In the genomic region with DNA sequence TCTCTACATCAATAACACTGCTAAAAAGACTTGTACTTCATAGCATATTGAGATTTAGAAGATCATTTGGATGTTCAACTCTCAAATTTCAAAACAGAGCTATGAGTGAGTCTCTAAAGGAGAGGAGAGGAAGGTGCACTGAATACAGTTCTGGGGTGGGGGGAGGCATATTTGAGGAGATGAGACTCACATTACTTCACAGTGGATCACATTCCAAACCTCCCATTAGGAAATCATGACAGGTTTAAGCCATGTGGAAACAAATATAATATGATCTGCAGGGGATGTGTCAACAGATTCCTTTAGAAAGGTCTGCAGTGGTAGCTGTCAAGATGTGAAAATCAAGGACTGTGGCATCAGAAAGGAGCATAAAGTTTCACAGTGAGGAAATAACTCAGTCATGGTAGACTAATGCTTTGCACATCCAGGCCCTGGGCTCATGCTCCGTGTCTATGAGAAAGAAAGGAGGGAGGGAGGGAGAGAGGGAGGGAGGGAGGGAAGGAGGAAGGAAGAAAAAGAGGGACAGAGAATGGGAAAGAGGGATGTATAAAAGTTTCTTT, we compare ENCODE assay signal across 25 mouse cellular contexts.
DNase-seq lines count a peak whose midpoint lies in the region; ATAC-seq and TF ChIP-seq lines count a peak whose summit lies in the region.
"Had no signal": no experiment of that assay in that cellular context is flagged by ENCODE, and none has a peak within 500 bp of the region (broad histone marks: within the 10 kb centered on the region; RNA-seq: fewer than 3 reads in every experiment).

No protein-coding gene starts in this region.

- no peaks in the 10 kb centered on the region for H3K36me3 ChIP-seq in kidney, embryonic 15.5 days
- H3K36me3 ChIP-seq in kidney, postnatal 0 days (ENCODE audit: insufficient read depth, low read length): no peaks in the 10 kb centered on the region
- H3K36me3 ChIP-seq: embryonic facial prominence, embryonic 12.5 days; embryonic facial prominence, embryonic 15.5 days; forebrain, embryonic 10.5 days; forebrain, embryonic 12.5 days had no signal

- no peaks in the 10 kb centered on the region for H3K4me1 ChIP-seq in kidney, embryonic 15.5 days
- H3K4me1 ChIP-seq in kidney, postnatal 0 days (replicated peaks; ENCODE audit: insufficient read depth, low read length): no peaks in the 10 kb centered on the region
- H3K4me1 ChIP-seq: embryonic facial prominence, embryonic 12.5 days; embryonic facial prominence, embryonic 15.5 days; forebrain, embryonic 10.5 days; forebrain, embryonic 12.5 days had no signal

- no peaks in the 10 kb centered on the region for H3K27me3 ChIP-seq in kidney, embryonic 15.5 days
- H3K27me3 ChIP-seq in kidney, postnatal 0 days (ENCODE audit: insufficient read depth, low read length): no peaks in the 10 kb centered on the region
- H3K27me3 ChIP-seq: embryonic facial prominence, embryonic 12.5 days; embryonic facial prominence, embryonic 15.5 days; forebrain, embryonic 12.5 days had no signal

- ATAC-seq in kidney, embryonic 15.5 days (replicated peaks; ENCODE audit: low FRiP score): peak; percentile 93
- ATAC-seq in kidney, postnatal 0 days (replicated peaks; ENCODE audit: low FRiP score, low read depth): peak; percentile 61
- ATAC-seq: forebrain, embryonic 14.5 days; forebrain, embryonic 16.5 days had no signal

- H3K9me3 ChIP-seq in kidney, embryonic 15.5 days (replicated peaks): no peaks in the 10 kb centered on the region
- H3K9me3 ChIP-seq in kidney, postnatal 0 days (replicated peaks; ENCODE audit: low read length): no peaks in the 10 kb centered on the region
- H3K9me3 ChIP-seq: embryonic facial prominence, embryonic 12.5 days; embryonic facial prominence, embryonic 15.5 days; forebrain, embryonic 10.5 days; forebrain, embryonic 12.5 days had no signal

- no peak overlapping the region for H3K4me3 ChIP-seq in gastrocnemius, adult 2 months
- no peak overlapping the region for H3K4me3 ChIP-seq in kidney, embryonic 15.5 days (replicated peaks)
- H3K4me3 ChIP-seq in kidney, postnatal 0 days (replicated peaks; ENCODE audit: low read depth, low read length): no peak overlapping the region
- H3K4me3 ChIP-seq: embryonic facial prominence, embryonic 12.5 days; embryonic facial prominence, embryonic 15.5 days; erythroblast, embryonic 14.5 days; forebrain, embryonic 10.5 days; forebrain, embryonic 12.5 days had no signal

- no peak overlapping the region for H3K9ac ChIP-seq in kidney, embryonic 15.5 days
- H3K9ac ChIP-seq in kidney, postnatal 0 days (ENCODE audit: low read depth, low read length): no peak overlapping the region
- H3K9ac ChIP-seq: embryonic facial prominence, embryonic 12.5 days; embryonic facial prominence, embryonic 15.5 days; forebrain, embryonic 12.5 days had no signal

- intact Hi-C loops in gastrocnemius, adult 2 months (cut with DNase I): no loop called here

- H3K4me2 ChIP-seq in kidney, embryonic 15.5 days: no peak overlapping the region
- H3K4me2 ChIP-seq in kidney, postnatal 0 days (ENCODE audit: low read length): no peak overlapping the region
- H3K4me2 ChIP-seq: embryonic facial prominence, embryonic 12.5 days; embryonic facial prominence, embryonic 15.5 days; forebrain, embryonic 12.5 days had no signal

- no peak overlapping the region for H3K27ac ChIP-seq in gastrocnemius, adult 2 months
- no peak overlapping the region for H3K27ac ChIP-seq in kidney, embryonic 15.5 days
- H3K27ac ChIP-seq in kidney, postnatal 0 days: no peak overlapping the region
- H3K27ac ChIP-seq: embryonic facial prominence, embryonic 12.5 days; embryonic facial prominence, embryonic 15.5 days; forebrain, embryonic 10.5 days; forebrain, embryonic 12.5 days had no signal

- TF ChIP-seq CTCF in gastrocnemius, adult 2 months (IDR thresholded peaks at IDR 0.05): no peak
- no peak for TF ChIP-seq CTCF in kidney, postnatal 0 days (IDR thresholded peaks at IDR 0.05; ENCODE audit: low read depth)

- 48% methylated on average over 1 of the region's 1 CpGs for WGBS in kidney, embryonic 15.5 days
- WGBS in kidney, postnatal 0 days: 14% methylated on average over 1 of the region's 1 CpGs

- peak; percentile 2 for DNase-seq in gastrocnemius, adult 18-20 months (ENCODE audit: low spot score)
- DNase-seq in gastrocnemius, adult 2 months: no peak
- DNase-seq in kidney, postnatal 4 days: no peak
- DNase-seq in kidney, postnatal 0 days (ENCODE audit: low spot score): peak; percentile 63
- DNase-seq in kidney, adult 11 months: no peak
- DNase-seq in mesoderm, embryonic 11.5 days (ENCODE audit: low read depth, low spot score): peak; percentile 4
- no peak for DNase-seq in yolk sac, embryonic 10.5 days (ENCODE audit: low spot score)
- DNase-seq: adrenal gland, adult 2 months; adrenal gland, postnatal 10 days; adrenal gland, postnatal 25 days; cerebellum, adult 11 months; cerebellum, adult 18-20 months; cerebellum, adult 8-10 months; cerebellum, adult 9-11 months; cerebellum, postnatal 14 days; cerebellum, postnatal 36 days; embryo, embryonic 11 days had no signal

Comparison
In these comparisons a context has a peak if more than half of its experiments do, and no peak if none do; other contexts are left out.
1. DNase-seq: peak in gastrocnemius, adult 18-20 months (single experiment), kidney, postnatal 0 days (single experiment) and mesoderm, embryonic 11.5 days (single experiment); none in gastrocnemius, adult 2 months (single experiment), kidney, postnatal 4 days (0 of 2), kidney, adult 11 months (single experiment) and yolk sac, embryonic 10.5 days (single experiment).